Mouse (Mus musculus) mature B cell (primary cell): ENCODE data around the gene Nek6.

Experiments used
- in situ Hi-C: fragments of 300-500 bp; cut with MboI; formaldehyde crosslinking; loops from 2 replicates; pipeline ENCODE4 v1.14.3; 2019

The Nek6 gene

GRCm38 (mm10) chr2:38511487-38512307 is at the start of gene Nek6:
Gene Nek6, plus strand, starts transcription at chr2:38511643.
- in situ Hi-C loops = no loop called here

- in situ Hi-C loops = no loop called here
Measured at GRCm38 (mm10) chr2:38462323-38462722, 49.1 kb upstream of the Nek6 start.

GRCm38 (mm10) chr2:38468845-38469244 is 42.6 kb upstream of the Nek6 start:
- in situ Hi-C loops = no loop called here

GRCm38 (mm10) chr2:38471745-38472144 is 39.7 kb upstream of the Nek6 start:
- in situ Hi-C loops = no loop called here

GRCm38 (mm10) chr2:38472829-38473228 is 38.6 kb upstream of the Nek6 start:
- in situ Hi-C loops = no loop called here

GRCm38 (mm10) chr2:38476871-38477496 is 34.5 kb upstream of the Nek6 start:
- in situ Hi-C loops = no loop called here

- in situ Hi-C loops = no loop called here
Measured at GRCm38 (mm10) chr2:38477497-38477873, 34.0 kb upstream of the Nek6 start.

GRCm38 (mm10) chr2:38478683-38479082 is 32.8 kb upstream of the Nek6 start:
- in situ Hi-C loops = no loop called here

- in situ Hi-C loops = no loop called here
Measured at GRCm38 (mm10) chr2:38479541-38479940, 31.9 kb upstream of the Nek6 start.

- in situ Hi-C loops = no loop called here
Measured at GRCm38 (mm10) chr2:38481166-38481778, 30.2 kb upstream of the Nek6 start.

- in situ Hi-C loops = no loop called here
Measured at GRCm38 (mm10) chr2:38482122-38482521, 29.3 kb upstream of the Nek6 start.

GRCm38 (mm10) chr2:38483058-38483704 is 28.3 kb upstream of the Nek6 start:
- in situ Hi-C loops = no loop called here

GRCm38 (mm10) chr2:38484556-38484955 is 26.9 kb upstream of the Nek6 start:
- in situ Hi-C loops = no loop called here

GRCm38 (mm10) chr2:38485409-38485808 is 26.0 kb upstream of the Nek6 start:
- in situ Hi-C loops = no loop called here

GRCm38 (mm10) chr2:38485957-38486931 is 25.2 kb upstream of the Nek6 start:
- in situ Hi-C loops = no loop called here

- in situ Hi-C loops = no loop called here
Measured at GRCm38 (mm10) chr2:38497594-38497993, 13.8 kb upstream of the Nek6 start.

GRCm38 (mm10) chr2:38501606-38502005 is 9.8 kb upstream of the Nek6 start:
- in situ Hi-C loops = no loop called here

GRCm38 (mm10) chr2:38502123-38502522 is 9.3 kb upstream of the Nek6 start:
- in situ Hi-C loops = no loop called here

GRCm38 (mm10) chr2:38502747-38503146 is 8.7 kb upstream of the Nek6 start:
- in situ Hi-C loops = no loop called here

- in situ Hi-C loops = no loop called here
Measured at GRCm38 (mm10) chr2:38504311-38504710, 7.1 kb upstream of the Nek6 start.

GRCm38 (mm10) chr2:38507181-38507580 is 4.3 kb upstream of the Nek6 start:
- in situ Hi-C loops = no loop called here
